Mouse (Mus musculus) liver, adult 10 weeks (tissue): ENCODE results near the gene Afap1l2. TPM values are rescaled to one million over a fixed set of nuclear protein-coding genes. Genes with fewer than 3 reads are reported as not detected.

Source experiments
- polyA plus RNA-seq: library from polyadenylated mRNA; stranded (reverse); fragments of 350-450 nt; fragmentation: Illumina TruSeq; extraction: RNeasy Lipid Tissue Mini Kit (QIAGEN cat#74804); gene quantifications from one replicate; pipeline ENCODE4 v1.2.3, GENCODE M21; 2014; ENCODE audit warnings: low read depth, low replicate concordance

Gene Afap1l2
- 0.69 TPM for polyA plus RNA-seq

GRCm38 (mm10) chr19:57007781-57008710, at the start of gene Afap1l2:
Gene Afap1l2, minus strand, starts transcription at chr19:57008228.

DNA sequence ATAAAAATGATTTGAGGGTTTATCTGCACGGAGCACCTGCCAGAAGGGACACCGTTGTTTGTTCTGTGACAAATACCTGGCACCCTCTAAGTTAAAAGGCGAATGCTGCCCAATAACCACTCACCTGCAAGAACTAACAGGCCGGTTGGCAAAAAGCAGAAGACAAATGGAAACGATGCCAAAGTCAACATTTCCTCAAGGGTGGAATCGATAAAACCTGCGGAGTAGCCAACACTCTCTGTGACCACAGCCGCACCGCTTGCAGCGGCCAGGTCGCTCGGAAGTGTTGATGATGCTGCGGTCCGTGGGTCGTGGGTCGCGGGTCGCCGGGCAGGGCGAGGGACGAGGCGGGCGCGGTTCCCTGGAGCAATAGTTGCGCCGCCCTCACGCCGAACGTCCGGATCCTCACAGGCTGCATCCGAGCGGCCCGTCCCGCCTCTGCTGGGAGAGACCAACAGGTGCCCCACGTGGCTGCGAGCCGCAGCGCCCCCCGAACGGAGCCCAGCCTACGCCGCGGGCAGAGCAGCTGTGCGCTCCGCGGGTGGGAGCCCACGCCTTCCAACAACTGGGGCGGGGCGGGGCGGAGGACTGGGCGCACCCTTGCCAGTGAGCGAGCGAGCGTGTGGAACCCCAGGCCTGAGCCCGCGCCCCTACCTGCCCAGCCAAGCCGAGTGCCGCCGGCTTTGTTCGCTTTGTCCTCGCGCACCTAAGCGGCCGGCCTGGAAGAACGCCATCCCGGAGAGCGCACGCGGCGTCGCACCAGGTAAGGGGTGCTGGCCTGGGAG, 134.0 kb downstream of the Afap1l2 start, which contains the start of gene Vwa2:
Gene Vwa2, plus strand, starts transcription at position 434 of the 785 bp plus-strand sequence.

Other genes starting within 250 kb of the Afap1l2 start
- 7.3 TPM for gene Ccdc186, start 186.0 kb downstream of the Afap1l2 start, polyA plus RNA-seq
- not detected for gene Tdrd1, start 182.0 kb downstream of the Afap1l2 start, polyA plus RNA-seq
- gene Vwa2, start 134.0 kb downstream of the Afap1l2 start, polyA plus RNA-seq = not detected